Mouse (Mus musculus) intestine, embryonic 15.5 days (tissue): ENCODE data around the gene 1810046K07Rik. TPM values are rescaled to one million over a fixed set of nuclear protein-coding genes. Genes with fewer than 3 reads are reported as not detected.

Experiments
- ATAC-seq: fragments of 200-750 bp; cut with Nextera tagmentation; 2 replicates; pipeline ENCODE4 v1.8.0; 2017; ENCODE audit warnings: moderate TSS enrichment, moderate library complexity
- H3K27ac ChIP-seq: fragments of 300-500 bp; sonication (generic); 2 replicates; pipeline ENCODE4 v1.5.1; 2015; ENCODE audit warnings: mild to moderate bottlenecking, inconsistent platforms
- H3K27me3 ChIP-seq: fragments of 300-500 bp; sonication (generic); replicated peaks from 2 replicates; pipeline ENCODE4 v1.6.1; 2015; ENCODE audit warnings: inconsistent platforms
- H3K36me3 ChIP-seq: fragments of 300-500 bp; sonication (generic); 2 replicates; pipeline ENCODE4 v1.6.1; 2015; ENCODE audit warnings: inconsistent platforms
- H3K4me1 ChIP-seq: fragments of 300-500 bp; sonication (generic); replicated peaks from 2 replicates; pipeline ENCODE4 v1.6.1; 2015; ENCODE audit warnings: inconsistent platforms
- H3K4me2 ChIP-seq: fragments of 300-500 bp; sonication (generic); replicated peaks from 2 replicates; pipeline ENCODE4 v1.6.1; 2015; ENCODE audit warnings: mild to moderate bottlenecking, inconsistent platforms
- H3K4me3 ChIP-seq: fragments of 300-500 bp; sonication (generic); replicated peaks from 2 replicates; pipeline ENCODE4 v1.5.1; 2015; ENCODE audit warnings: inconsistent platforms
- H3K9ac ChIP-seq: fragments of 300-500 bp; sonication (generic); 2 replicates; pipeline ENCODE4 v1.6.1; 2015; ENCODE audit warnings: inconsistent platforms
- H3K9me3 ChIP-seq: fragments of 300-500 bp; sonication (generic); 2 replicates; pipeline ENCODE4 v1.6.1; 2016; ENCODE audit warnings: inconsistent platforms
- WGBS: fragments of 180-500 bp; shearing (Covaris S2); methylation state at CpG from one replicate; pipeline ENCODE4 v1.1.7; 2015; 5-methylcytosine and 5-hydroxymethylcytosine counted together
- polyA plus RNA-seq: library from polyadenylated mRNA; unstranded; fragments of >200 nt; fragmentation: Nextera tagmentation; extraction: Ambion mirVana; gene quantifications from 2 replicates; pipeline ENCODE4 v1.2.1, GENCODE M21; 2015

1810046K07Rik gene
- polyA plus RNA-seq, 1 experiment from 2014 or later = not detected

DNA sequence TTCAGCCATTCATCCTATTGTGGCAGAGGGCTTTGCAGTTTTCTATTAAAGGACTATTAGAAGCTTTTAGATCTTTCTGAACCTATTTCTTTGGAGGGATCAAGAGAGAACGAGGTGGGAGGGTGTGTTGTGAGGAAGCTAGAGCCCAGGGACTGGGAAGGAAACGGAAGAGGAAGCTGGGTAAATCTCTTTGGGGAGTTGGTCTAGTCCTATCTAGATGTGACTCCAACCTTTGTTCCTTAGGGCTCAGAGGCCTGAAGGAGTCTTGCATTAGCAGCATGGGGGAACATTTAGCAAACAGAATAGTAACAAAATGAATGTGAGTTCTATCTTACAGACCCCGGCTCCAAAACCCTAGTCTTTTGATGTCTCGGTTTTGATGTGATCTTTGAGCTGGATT lies 37.7 kb downstream of the 1810046K07Rik start:
- H3K27ac ChIP-seq = no peak overlapping the region
- no peak overlapping the region for H3K4me3 ChIP-seq
- H3K9me3 ChIP-seq = no peaks in the 10 kb centered on the region
- ATAC-seq = no peak
- WGBS = 62% methylated on average over 4 of the region's 4 CpGs
- no peak overlapping the region for H3K4me2 ChIP-seq
- H3K9ac ChIP-seq = no peak overlapping the region
- no peaks in the 10 kb centered on the region for H3K36me3 ChIP-seq
- no peaks in the 10 kb centered on the region for H3K27me3 ChIP-seq
- H3K4me1 ChIP-seq = no peaks in the 10 kb centered on the region

GRCm38 (mm10) chr9:51286079-51286478 lies 42.6 kb downstream of the 1810046K07Rik start:
- no peak overlapping the region for H3K9ac ChIP-seq
- no peak overlapping the region for H3K4me2 ChIP-seq
- H3K36me3 ChIP-seq = no peaks in the 10 kb centered on the region
- WGBS = 47% methylated on average over 2 of the region's 2 CpGs
- no peak overlapping the region for H3K27ac ChIP-seq
- no peaks in the 10 kb centered on the region for H3K27me3 ChIP-seq
- H3K4me1 ChIP-seq = no peaks in the 10 kb centered on the region
- H3K4me3 ChIP-seq = no peak overlapping the region
- H3K9me3 ChIP-seq = no peaks in the 10 kb centered on the region
- peak; percentile 44; the same call in 1 of the 2 replicates for ATAC-seq

GRCm38 (mm10) chr9:51278500-51279381 lies 50.0 kb downstream of the 1810046K07Rik start, which contains the start of gene Colca2:
Gene Colca2, minus strand, starts transcription at chr9:51278569.
- Histone ChIP-seq H3K9me3 (no peaks in the 10 kb centered on the region), H3K27ac (peak within 1 kb of the TSS; percentile 56; the same call in 1 of the 2 replicates), H3K4me3 (peak within 1 kb of the TSS; percentile 60), H3K36me3 (no peaks in the 10 kb centered on the region), H3K4me1 (peaks cover 11% of the 10 kb centered on the region), H3K4me2 (peak within 1 kb of the TSS; percentile 97), H3K9ac (peak within 1 kb of the TSS; percentile 68), H3K27me3 (peaks cover 4% of the 10 kb centered on the region)
- peak; percentile 95 for ATAC-seq
- under 1% methylated on average over 53 of the region's 53 CpGs for WGBS

DNA sequence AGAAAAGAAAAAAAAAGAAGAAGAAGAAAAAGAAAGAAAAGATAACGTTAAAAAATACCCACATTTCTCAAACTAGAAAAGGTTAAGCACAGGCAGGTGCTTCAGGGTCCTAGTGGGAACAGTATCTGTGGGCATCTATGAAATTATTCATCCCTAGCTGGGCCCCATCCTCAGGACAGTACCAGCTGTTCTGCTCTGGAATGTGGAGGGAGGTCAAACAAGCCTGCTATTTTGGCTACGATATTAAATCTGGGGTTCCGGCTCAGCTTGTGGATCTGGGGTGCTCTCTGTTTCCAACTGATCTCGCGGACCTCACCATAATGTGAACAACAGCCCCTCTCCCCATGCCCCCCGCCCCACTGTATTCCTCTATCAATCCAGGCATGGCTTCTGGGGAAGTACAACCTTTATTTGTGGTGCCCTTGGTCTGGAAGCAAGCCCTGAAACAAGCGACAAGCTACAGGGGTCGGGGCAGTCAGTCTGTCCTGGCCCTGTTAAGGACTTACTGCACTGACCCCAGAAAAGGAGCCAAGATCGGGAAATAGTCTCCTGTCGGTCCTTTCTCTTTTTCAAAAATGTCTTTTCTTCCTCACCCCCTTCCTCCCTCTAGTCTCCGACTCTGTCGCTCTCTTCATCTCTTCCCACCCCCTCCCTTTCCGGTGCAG lies 50.8 kb downstream of the 1810046K07Rik start:
- ATAC-seq = peak; percentile 10
- 22% methylated on average over 13 of the region's 13 CpGs for WGBS

DNA sequence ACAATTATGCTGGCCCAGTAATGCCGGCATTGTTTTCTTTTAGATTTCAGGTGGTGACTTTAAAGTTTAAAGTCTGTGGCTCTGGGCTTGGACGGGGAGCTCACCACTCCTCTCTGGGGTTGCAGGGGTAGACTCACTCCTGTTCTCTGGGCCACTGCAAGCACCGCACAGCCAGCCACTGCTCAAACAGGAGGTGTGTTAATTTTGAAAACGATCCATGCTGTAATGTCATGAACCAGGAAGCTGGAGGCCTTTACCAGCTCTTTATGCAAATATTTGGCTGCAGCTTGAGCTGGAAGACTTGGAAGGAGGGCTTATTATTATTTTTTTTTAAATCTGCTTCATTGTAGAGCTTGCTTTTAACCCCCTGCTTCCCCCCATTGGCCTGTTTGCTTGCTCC lies 54.0 kb downstream of the 1810046K07Rik start:
- Histone ChIP-seq H3K27ac (no peak overlapping the region), H3K4me1 (peaks cover 13% of the 10 kb centered on the region), H3K4me2 (0 out of 2 replicates have a peak overlapping the region, but pooled peaks have one; percentile 3), H3K27me3 (no peaks in the 10 kb centered on the region), H3K9me3 (no peaks in the 10 kb centered on the region), H3K36me3 (no peaks in the 10 kb centered on the region), H3K9ac (no peak overlapping the region), H3K4me3 (no peak overlapping the region)
- 0 out of 2 replicates have a peak, but pooled peaks have one; percentile 17 for ATAC-seq
- WGBS = 20% methylated on average over 4 of the region's 4 CpGs

More for the DNA sequence above, 50.8 kb downstream of the 1810046K07Rik start:
- peaks cover 4% of the 10 kb centered on the region for H3K27me3 ChIP-seq
- peak overlapping the region; percentile 97 for H3K4me2 ChIP-seq
- peak overlapping the region; percentile 68 for H3K9ac ChIP-seq
- H3K36me3 ChIP-seq = no peaks in the 10 kb centered on the region
- H3K4me1 ChIP-seq = peaks cover 13% of the 10 kb centered on the region
- peak overlapping the region; percentile 60 for H3K4me3 ChIP-seq
- H3K9me3 ChIP-seq = no peaks in the 10 kb centered on the region
- peak overlapping the region; percentile 56; the same call in 1 of the 2 replicates for H3K27ac ChIP-seq

DNA sequence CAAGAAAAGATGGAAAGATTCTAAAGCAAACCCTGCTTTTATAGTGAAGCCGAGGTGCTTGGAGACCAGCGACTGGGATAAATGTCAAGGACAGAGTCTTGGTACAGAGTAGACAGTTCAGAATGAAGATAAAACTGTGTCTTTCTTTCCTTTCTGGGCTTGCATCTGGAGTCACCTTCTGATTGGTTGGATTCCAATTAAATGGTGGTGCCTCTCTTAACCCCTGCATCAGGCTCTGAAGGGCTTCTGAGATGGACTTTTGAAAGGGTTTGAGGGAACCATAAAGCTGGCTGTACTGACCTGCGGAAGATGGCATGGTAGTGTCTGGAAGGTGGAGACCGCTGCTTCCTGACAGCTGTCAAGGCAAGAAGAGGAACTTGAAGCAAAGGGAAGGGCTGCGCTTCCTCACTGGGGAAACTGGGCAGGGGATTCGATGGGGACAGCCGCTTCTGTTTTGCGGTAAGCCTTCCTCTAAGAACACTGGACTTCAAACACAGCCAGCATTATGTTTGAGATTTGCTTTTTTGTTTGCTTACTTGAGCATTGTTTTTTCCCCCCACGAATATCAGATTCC lies 55.0 kb downstream of the 1810046K07Rik start:
- H3K27me3 ChIP-seq = no peaks in the 10 kb centered on the region
- no peak overlapping the region for H3K27ac ChIP-seq
- ATAC-seq = no peak
- WGBS = 66% methylated on average over 9 of the region's 9 CpGs
- H3K36me3 ChIP-seq = no peaks in the 10 kb centered on the region
- peaks cover 13% of the 10 kb centered on the region for H3K4me1 ChIP-seq
- no peak overlapping the region for H3K4me2 ChIP-seq
- H3K4me3 ChIP-seq = no peak overlapping the region
- no peak overlapping the region for H3K9ac ChIP-seq
- no peaks in the 10 kb centered on the region for H3K9me3 ChIP-seq

GRCm38 (mm10) chr9:51272102-51272501 lies 56.6 kb downstream of the 1810046K07Rik start:
- no peak for ATAC-seq
- WGBS = 51% methylated on average over 5 of the region's 5 CpGs

DNA sequence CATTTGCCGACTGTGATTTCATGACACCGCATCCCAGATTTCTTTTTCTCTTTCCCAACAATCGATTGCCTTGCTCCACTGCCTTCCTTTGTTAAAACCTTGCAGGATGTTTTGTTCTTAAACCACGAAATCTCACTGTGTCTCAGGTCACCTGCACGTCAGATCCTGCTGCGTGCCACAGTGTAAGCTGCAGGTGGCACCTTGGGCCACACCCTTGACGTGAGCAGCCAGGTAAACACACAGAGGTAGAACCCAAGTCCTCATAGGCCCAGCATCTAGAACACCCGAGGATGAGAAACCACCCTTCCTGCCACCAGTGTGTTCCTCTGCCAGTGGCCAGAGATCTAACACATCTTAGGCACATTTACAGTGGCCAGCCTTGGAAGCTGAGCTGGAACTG lies 57.6 kb downstream of the 1810046K07Rik start:
- no peak overlapping the region for H3K9ac ChIP-seq
- H3K4me1 ChIP-seq = peaks cover 8% of the 10 kb centered on the region
- H3K4me2 ChIP-seq = no peak overlapping the region
- no peak overlapping the region for H3K4me3 ChIP-seq
- no peaks in the 10 kb centered on the region for H3K36me3 ChIP-seq
- no peak for ATAC-seq
- no peaks in the 10 kb centered on the region for H3K9me3 ChIP-seq
- no peak overlapping the region for H3K27ac ChIP-seq
- WGBS = 83% methylated on average over 8 of the region's 8 CpGs
- no peaks in the 10 kb centered on the region for H3K27me3 ChIP-seq

More at GRCm38 (mm10) chr9:51272102-51272501, 56.6 kb downstream of the 1810046K07Rik start:
- Histone ChIP-seq H3K27me3 (no peaks in the 10 kb centered on the region), H3K4me2 (no peak overlapping the region), H3K4me3 (no peak overlapping the region), H3K4me1 (peaks cover 8% of the 10 kb centered on the region), H3K9ac (no peak overlapping the region), H3K36me3 (no peaks in the 10 kb centered on the region), H3K9me3 (no peaks in the 10 kb centered on the region), H3K27ac (no peak overlapping the region)

DNA sequence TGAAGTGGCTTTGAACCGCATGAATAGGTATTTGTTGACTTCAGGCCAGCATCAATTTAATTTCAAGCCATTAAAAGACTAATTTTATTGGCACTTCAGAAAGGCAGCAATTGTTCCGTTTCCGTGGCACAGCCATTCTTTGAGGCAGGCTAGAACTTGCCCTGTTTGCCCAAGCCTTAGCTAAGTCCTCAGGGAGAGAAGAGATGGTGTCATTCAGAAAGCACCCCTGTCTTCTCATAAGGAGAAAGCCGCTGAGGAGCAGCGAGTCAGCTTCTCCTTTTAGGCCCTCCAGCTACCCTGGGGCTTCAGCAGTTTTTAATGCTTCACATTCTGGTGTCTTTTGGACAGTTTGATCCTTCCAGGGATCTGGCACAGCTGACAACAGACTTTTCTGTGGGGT lies 59.9 kb downstream of the 1810046K07Rik start:
- no peaks in the 10 kb centered on the region for H3K9me3 ChIP-seq
- 85% methylated on average over 5 of the region's 5 CpGs for WGBS

DNA sequence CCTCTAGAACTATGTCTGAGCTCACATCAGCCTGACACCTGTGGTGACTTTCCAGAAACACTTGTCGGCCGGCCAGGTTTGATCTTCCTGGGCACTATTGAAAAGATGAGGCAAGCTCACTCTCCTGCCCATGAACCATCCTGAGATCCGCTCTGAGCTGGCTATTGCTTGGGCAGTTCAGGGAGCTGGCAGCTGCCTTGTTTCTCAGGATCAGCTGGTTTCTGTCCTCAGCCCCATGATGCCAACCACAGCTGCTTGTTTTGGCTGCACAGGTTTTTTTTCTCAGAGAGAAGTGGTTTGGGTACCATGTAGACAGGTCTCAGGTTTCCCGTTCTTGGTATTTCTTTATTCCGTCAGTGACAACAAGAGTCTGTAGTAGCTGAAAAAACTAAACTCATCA lies 70.3 kb downstream of the 1810046K07Rik start:
- H3K27ac ChIP-seq = no peak overlapping the region
- ATAC-seq = no peak
- no peaks in the 10 kb centered on the region for H3K36me3 ChIP-seq
- WGBS = 88% methylated on average over 5 of the region's 5 CpGs
- no peak overlapping the region for H3K4me3 ChIP-seq
- no peaks in the 10 kb centered on the region for H3K27me3 ChIP-seq
- peaks cover 4% of the 10 kb centered on the region; the same call in 1 of the 2 replicates for H3K4me1 ChIP-seq
- no peak overlapping the region for H3K4me2 ChIP-seq
- no peaks in the 10 kb centered on the region for H3K9me3 ChIP-seq
- H3K9ac ChIP-seq = no peak overlapping the region

More for the DNA sequence above, 59.9 kb downstream of the 1810046K07Rik start:
- no peaks in the 10 kb centered on the region for H3K36me3 ChIP-seq
- H3K4me2 ChIP-seq = no peak overlapping the region
- no peak overlapping the region for H3K9ac ChIP-seq
- no peak overlapping the region for H3K27ac ChIP-seq
- H3K27me3 ChIP-seq = no peaks in the 10 kb centered on the region
- H3K4me3 ChIP-seq = no peak overlapping the region
- no peak for ATAC-seq
- 0 out of 2 replicates have a peak, but pooled peaks cover 3% of the 10 kb centered on the region for H3K4me1 ChIP-seq

DNA sequence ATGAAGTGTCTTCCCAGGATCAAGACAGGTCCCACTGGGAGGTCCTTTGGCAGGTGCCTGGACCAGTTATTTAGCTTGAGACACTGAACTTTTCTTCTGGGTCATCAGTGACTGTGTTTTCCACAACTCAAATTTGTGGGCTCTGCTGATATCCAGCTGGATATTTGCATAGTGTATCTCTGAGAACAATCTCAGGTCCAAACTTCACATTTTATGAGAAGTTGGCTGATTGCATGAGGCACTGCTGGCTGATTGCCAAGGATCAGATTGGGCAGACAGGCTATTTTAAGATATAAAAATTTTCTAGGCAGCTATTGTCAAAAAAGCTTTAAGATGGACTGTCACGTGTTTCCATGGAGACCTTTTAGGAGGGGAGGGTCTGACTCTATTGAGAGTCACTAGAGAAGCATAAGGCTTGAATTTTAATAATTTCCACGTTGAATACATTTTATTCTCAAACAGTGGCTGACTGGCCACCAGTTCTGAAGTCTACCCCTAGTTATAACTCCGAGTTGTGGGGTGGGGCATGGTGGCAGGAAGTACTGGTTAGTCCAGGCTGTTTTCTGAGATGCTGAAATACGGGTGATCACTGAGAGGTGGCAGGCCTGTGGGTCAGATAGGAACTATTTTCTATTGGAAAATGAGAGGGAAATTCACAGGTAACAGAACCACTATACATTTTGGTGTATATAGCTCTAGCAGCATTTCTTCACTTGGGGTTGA lies 71.8 kb downstream of the 1810046K07Rik start:
- no peak overlapping the region for H3K4me2 ChIP-seq
- ATAC-seq = peak; percentile 62
- no peak overlapping the region for H3K27ac ChIP-seq
- peaks cover 4% of the 10 kb centered on the region; the same call in 1 of the 2 replicates for H3K4me1 ChIP-seq
- H3K36me3 ChIP-seq = no peaks in the 10 kb centered on the region
- 56% methylated on average over 4 of the region's 4 CpGs for WGBS
- no peaks in the 10 kb centered on the region for H3K27me3 ChIP-seq
- H3K9ac ChIP-seq = no peak overlapping the region
- no peak overlapping the region for H3K4me3 ChIP-seq
- H3K9me3 ChIP-seq = no peaks in the 10 kb centered on the region
